Mouse (Mus musculus) midbrain, embryonic 14.5 days (tissue): Measurements from ENCODE around the gene Gm26602. TPM values are rescaled to one million over a fixed set of nuclear protein-coding genes. Genes with fewer than 3 reads are reported as not detected.
"Not testable (repeated sequence)": the region's sequence is repeated elsewhere in the genome, so short reads cannot be mapped to it uniquely, and the experiment has no call there.

Source experiments
- ATAC-seq: fragments of 200-750 bp; cut with Nextera tagmentation; 2 replicates; pipeline ENCODE4 v1.8.0; 2017; ENCODE audit warnings: moderate number of reproducible peaks, moderate library complexity; ENCODE audit not compliant: low FRiP score, low TSS enrichment
- DNase-seq: peaks from one replicate; pipeline ENCODE4 v3.0.0-alpha.2; 2015
- H3K27ac ChIP-seq: fragments of 300-500 bp; sonication (generic); replicated peaks from 2 replicates; pipeline ENCODE4 v1.5.1; 2014; ENCODE audit warnings: mild to moderate bottlenecking, low read depth, low read length, moderate library complexity
- H3K27me3 ChIP-seq: fragments of 300-500 bp; sonication (generic); 2 replicates; pipeline ENCODE4 v1.6.1; 2014; ENCODE audit warnings: low read length, control low read depth, mixed read lengths; ENCODE audit not compliant: control insufficient read depth, insufficient read depth
- H3K36me3 ChIP-seq: fragments of 300-500 bp; sonication (generic); 2 replicates; pipeline ENCODE4 v1.6.1; 2014; ENCODE audit warnings: low read length, control low read depth; ENCODE audit not compliant: control insufficient read depth, insufficient read depth
- H3K4me1 ChIP-seq: fragments of 300-500 bp; sonication (generic); 2 replicates; pipeline ENCODE4 v1.6.1; 2014; ENCODE audit warnings: mild to moderate bottlenecking, antibody characterized with exemption, low read length, control low read depth; ENCODE audit not compliant: control insufficient read depth, insufficient read depth
- H3K4me2 ChIP-seq: fragments of 300-500 bp; sonication (generic); 2 replicates; pipeline ENCODE4 v1.6.1; 2014; ENCODE audit warnings: mild to moderate bottlenecking, low read length, moderate library complexity
- H3K4me3 ChIP-seq: fragments of 300-500 bp; sonication (generic); replicated peaks from 2 replicates; pipeline ENCODE4 v1.5.1; 2014; ENCODE audit warnings: low read depth, low read length
- H3K9ac ChIP-seq: fragments of 300-500 bp; sonication (generic); replicated peaks from 2 replicates; pipeline ENCODE4 v1.6.1; 2014; ENCODE audit warnings: mild to moderate bottlenecking, low read length, moderate library complexity
- H3K9me3 ChIP-seq: fragments of 300-500 bp; sonication (generic); 2 replicates; pipeline ENCODE4 v1.6.1; 2016; ENCODE audit warnings: low read length, control low read depth, mixed read lengths; ENCODE audit not compliant: control insufficient read depth
- WGBS: fragments of 180-500 bp; shearing (Covaris S2); extraction: QIAGEN DNeasy Blood & Tissue Kit; methylation state at CpG from one replicate; pipeline ENCODE4 v1.1.7; 2014; 5-methylcytosine and 5-hydroxymethylcytosine counted together
- polyA plus RNA-seq: library from polyadenylated mRNA; unstranded; fragments of >200 nt; fragmentation: Nextera tagmentation; extraction: Ambion mirVana; gene quantifications from 2 replicates; pipeline ENCODE4 v1.2.1, GENCODE M21; 2014

The Gm26602 gene
- polyA plus RNA-seq, 1 experiment from 2014 or later: 8.6 TPM

- WGBS: 43% methylated on average over 22 of the region's 22 CpGs
These were observed 18.1 kb upstream of the Gm26602 start for GRCm38 (mm10) chr10:79892451-79893118.

GRCm38 (mm10) chr10:79896306-79896705, 14.3 kb upstream of the Gm26602 start:
- no peak overlapping the region for H3K27ac ChIP-seq
- no peak for ATAC-seq
- no peak overlapping the region for H3K9ac ChIP-seq
- H3K4me3 ChIP-seq: no peak overlapping the region
- no peaks in the 10 kb centered on the region for H3K9me3 ChIP-seq
- H3K27me3 ChIP-seq: no peaks in the 10 kb centered on the region
- H3K4me2 ChIP-seq: no peak overlapping the region
- DNase-seq: no peak
- WGBS: 93% methylated on average over 16 of the region's 16 CpGs
- 0 out of 2 replicates have a peak, but pooled peaks cover 7% of the 10 kb centered on the region for H3K4me1 ChIP-seq
- H3K36me3 ChIP-seq: peaks cover 50% of the 10 kb centered on the region

More at GRCm38 (mm10) chr10:79892451-79893118, 18.1 kb upstream of the Gm26602 start:
- H3K27me3 ChIP-seq, H3K9ac ChIP-seq, H3K27ac ChIP-seq, H3K4me2 ChIP-seq, H3K4me1 ChIP-seq, H3K9me3 ChIP-seq, H3K4me3 ChIP-seq: not testable (repeated sequence)
- 0 out of 2 replicates have a peak, but pooled peaks have one; percentile 38 for ATAC-seq
- H3K36me3 ChIP-seq: peaks cover 32% of the 10 kb centered on the region
- DNase-seq: peak; percentile 89

DNA sequence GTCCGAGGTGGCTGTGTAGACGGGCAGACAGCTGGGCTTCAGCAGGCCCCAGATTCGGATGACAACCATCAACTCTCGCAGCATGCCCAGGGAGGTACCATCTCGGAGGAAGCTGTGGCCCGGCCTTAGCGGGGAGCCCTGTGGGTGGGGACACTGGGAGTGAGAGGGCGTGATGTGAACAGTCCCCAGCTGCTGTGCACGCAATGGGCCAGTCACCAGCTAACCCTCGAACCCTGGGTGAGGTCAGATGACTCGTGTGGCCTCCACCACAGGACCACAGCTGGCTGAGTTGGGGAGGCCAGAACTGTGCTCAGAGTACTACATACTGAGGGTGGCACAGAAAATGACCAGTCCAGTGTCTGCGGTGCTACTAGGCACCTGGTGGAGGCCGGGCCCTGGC, 13.8 kb upstream of the Gm26602 start:
- H3K36me3 ChIP-seq: peaks cover 50% of the 10 kb centered on the region

GRCm38 (mm10) chr10:79897316-79898245, 13.1 kb upstream of the Gm26602 start:
- no peaks in the 10 kb centered on the region for H3K9me3 ChIP-seq
- H3K36me3 ChIP-seq: peaks cover 56% of the 10 kb centered on the region
- 52% methylated on average over 20 of the region's 20 CpGs for WGBS
- ATAC-seq (no peak), DNase-seq (no peak)
- H3K4me1 ChIP-seq: 0 out of 2 replicates have a peak, but pooled peaks cover 9% of the 10 kb centered on the region
- H3K4me3 ChIP-seq: no peak overlapping the region
- H3K27ac ChIP-seq: no peak overlapping the region
- no peak overlapping the region for H3K4me2 ChIP-seq
- no peak overlapping the region for H3K9ac ChIP-seq
- no peaks in the 10 kb centered on the region for H3K27me3 ChIP-seq

More for the DNA sequence above, 13.8 kb upstream of the Gm26602 start:
- Histone ChIP-seq H3K4me1 (0 out of 2 replicates have a peak, but pooled peaks cover 9% of the 10 kb centered on the region), H3K9ac (no peak overlapping the region), H3K9me3 (no peaks in the 10 kb centered on the region), H3K27ac (no peak overlapping the region), H3K4me3 (no peak overlapping the region), H3K4me2 (no peak overlapping the region), H3K27me3 (no peaks in the 10 kb centered on the region)
- no peak for DNase-seq
- WGBS: 87% methylated on average over 13 of the region's 13 CpGs
- no peak for ATAC-seq

DNA sequence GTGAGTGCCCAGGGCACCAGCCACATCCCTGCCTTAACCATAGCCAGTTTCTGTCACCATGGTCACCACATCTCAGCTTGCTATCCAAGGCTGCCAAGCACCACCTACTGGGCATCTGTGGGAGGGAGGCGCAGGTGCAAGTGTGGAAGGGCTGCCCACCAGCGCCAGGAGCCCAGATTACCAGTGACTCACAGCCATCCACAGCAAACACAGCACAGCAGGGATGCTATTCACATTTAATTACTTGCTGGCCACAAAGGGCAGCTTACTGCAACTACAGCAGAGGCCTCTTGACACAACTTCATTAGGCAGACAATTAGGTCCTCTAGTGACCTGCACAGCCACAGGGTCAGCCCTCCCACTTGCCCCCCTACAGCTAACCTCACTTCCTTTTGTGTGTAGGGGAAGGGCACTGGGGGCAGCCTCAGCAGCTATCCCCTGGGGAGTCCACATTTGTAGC, 9.7 kb upstream of the Gm26602 start:
- peaks cover 64% of the 10 kb centered on the region for H3K36me3 ChIP-seq
- no peak overlapping the region for H3K4me3 ChIP-seq
- WGBS: 10% methylated on average over 2 of the region's 2 CpGs
- DNase-seq (peak; percentile 75), ATAC-seq (peak; percentile 48)
- peak overlapping the region; percentile 57 for H3K27ac ChIP-seq
- H3K4me2 ChIP-seq: no peak overlapping the region
- H3K27me3 ChIP-seq: no peaks in the 10 kb centered on the region
- H3K4me1 ChIP-seq: 0 out of 2 replicates have a peak, but pooled peaks cover 9% of the 10 kb centered on the region
- H3K9ac ChIP-seq: no peak overlapping the region
- no peaks in the 10 kb centered on the region for H3K9me3 ChIP-seq

DNA sequence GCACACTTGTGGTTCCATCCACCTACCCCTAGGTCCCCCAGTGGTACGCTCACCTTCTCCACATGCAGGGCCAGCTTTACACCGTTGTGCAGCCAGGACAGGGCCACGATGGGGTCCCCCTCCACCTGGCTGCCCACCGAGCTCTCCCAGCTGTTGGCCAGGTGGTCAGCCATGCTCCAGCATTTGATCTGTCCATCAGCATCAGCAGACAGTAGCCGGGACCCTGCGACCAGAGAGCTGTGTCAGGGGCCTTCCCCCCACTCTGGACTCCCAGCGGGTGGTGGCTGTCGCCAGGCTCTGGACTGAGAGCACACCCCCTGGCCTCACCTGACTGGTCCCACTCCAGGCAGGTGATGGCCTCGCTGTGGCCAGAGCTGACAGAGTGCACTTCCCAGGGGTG, 3.9 kb upstream of the Gm26602 start:
- 94% methylated on average over 9 of the region's 9 CpGs for WGBS
- ATAC-seq (no peak), DNase-seq (no peak)
- H3K4me2 ChIP-seq: no peak overlapping the region
- no peaks in the 10 kb centered on the region for H3K9me3 ChIP-seq
- no peak overlapping the region for H3K9ac ChIP-seq
- H3K4me3 ChIP-seq: no peak overlapping the region
- peaks cover 57% of the 10 kb centered on the region for H3K36me3 ChIP-seq
- peaks cover 3% of the 10 kb centered on the region; the same call in 1 of the 2 replicates for H3K4me1 ChIP-seq
- no peaks in the 10 kb centered on the region for H3K27me3 ChIP-seq
- H3K27ac ChIP-seq: no peak overlapping the region

- ATAC-seq (no peak), DNase-seq (no peak)
- 90% methylated on average over 10 of the region's 10 CpGs for WGBS
- peaks cover 3% of the 10 kb centered on the region; the same call in 1 of the 2 replicates for H3K4me1 ChIP-seq
- no peaks in the 10 kb centered on the region for H3K27me3 ChIP-seq
- peaks cover 59% of the 10 kb centered on the region for H3K36me3 ChIP-seq
- no peak overlapping the region for H3K27ac ChIP-seq
- H3K9ac ChIP-seq: no peak overlapping the region
- H3K9me3 ChIP-seq: no peaks in the 10 kb centered on the region
- H3K4me3 ChIP-seq: no peak overlapping the region
- H3K4me2 ChIP-seq: no peak overlapping the region
These were observed 3.2 kb upstream of the Gm26602 start for GRCm38 (mm10) chr10:79907415-79907814.

DNA sequence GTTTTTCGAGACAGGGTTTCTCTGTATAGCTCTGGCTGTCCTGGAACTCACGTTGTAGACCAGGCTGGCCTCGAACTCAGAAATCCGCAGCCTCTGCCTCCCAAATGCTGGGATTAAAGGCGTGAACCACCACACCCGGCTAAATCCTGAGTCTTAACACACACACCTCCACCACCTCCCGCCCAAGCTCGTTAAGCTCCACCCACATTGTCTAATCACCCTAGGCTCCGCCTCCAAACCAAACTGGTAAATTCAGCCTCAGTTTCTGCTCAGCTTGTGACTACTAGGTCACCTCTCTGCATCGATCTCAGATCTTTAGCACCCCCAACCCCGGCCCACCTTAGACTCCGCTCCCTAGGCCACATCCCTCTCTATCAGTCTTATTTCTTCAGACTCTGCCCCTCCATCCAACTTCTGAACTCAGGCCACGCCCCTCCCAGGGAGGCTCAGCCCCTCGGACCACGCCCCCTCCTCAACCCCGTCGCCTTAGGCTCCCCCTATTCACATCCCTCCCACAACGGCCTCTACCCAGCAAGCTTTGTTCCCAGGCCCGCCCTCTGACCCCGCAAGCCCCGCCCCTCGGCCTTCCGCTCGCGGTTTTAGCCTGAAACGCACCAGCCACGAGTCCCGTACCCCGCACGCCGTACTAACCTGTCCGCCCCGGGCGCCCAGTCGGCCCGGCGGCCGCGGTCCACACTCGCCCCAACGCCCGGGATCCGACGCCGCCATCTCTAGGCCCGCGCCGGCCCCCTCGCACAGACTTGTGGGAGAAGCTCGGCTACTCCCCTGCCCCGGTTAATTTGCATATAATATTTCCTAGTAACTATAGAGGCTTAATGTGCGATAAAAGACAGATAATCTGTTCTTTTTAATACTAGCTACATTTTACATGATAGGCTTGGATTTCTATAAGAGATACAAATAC, 2.2 kb upstream of the Gm26602 start, which contains the start of gene Med16:
Med16 (minus strand) TSS at position 757 of the 925 bp plus-strand sequence.
- 2% methylated on average over 52 of the region's 52 CpGs for WGBS
- Histone ChIP-seq H3K36me3 (peaks cover 50% of the 10 kb centered on the region), H3K4me2 (peak within 1 kb of the TSS; percentile 53), H3K9me3 (no peaks in the 10 kb centered on the region), H3K27ac (peak within 1 kb of the TSS; percentile 97), H3K9ac (peak within 1 kb of the TSS; percentile 82), H3K4me1 (peaks cover 3% of the 10 kb centered on the region; the same call in 1 of the 2 replicates), H3K27me3 (no peaks in the 10 kb centered on the region), H3K4me3 (peak within 1 kb of the TSS; percentile 58)
- peak; percentile 95 for DNase-seq
- ATAC-seq: peak; percentile 93
